Mouse (Mus musculus): ENCODE data around the gene Swi5. TPM values are rescaled to one million over a fixed set of nuclear protein-coding genes. Genes with fewer than 3 reads are reported as not detected.

Swi5 gene
- 429 and 466 TPM in 2 replicates for polyA plus RNA-seq (2015; fragmentation: Nextera tagmentation; extraction: Ambion mirVana)

DNA sequence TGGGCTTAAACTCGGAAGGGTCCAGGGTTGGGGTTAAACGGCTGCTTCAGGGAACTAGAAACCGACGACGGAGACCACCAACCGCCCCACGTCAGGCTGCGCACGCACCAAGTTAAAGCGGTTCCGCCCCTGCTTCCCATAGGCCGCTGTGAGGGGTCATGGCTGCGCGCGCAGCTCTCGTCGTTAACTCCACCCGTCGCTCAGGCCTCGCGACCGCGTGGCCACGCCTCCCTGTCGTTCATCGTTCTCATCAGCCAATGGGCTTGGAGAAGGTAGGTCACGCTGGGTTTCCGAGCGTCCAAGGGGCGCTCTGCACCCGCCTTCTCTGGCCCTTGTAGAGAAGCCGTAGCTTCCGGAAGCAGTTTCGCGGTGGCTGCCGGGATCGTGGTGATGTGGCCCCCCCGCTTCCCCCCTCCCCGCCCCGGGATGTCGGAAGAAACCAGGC is at the start of gene Swi5:
Gene Swi5 (minus strand): TSS at position 153 of the 445 bp plus-strand sequence.
- peak; percentile 100 for DNase-seq (ENCODE audit: low spot score)

GRCm38 (mm10) chr2:32335888-32336287 is 48.0 kb upstream of the Swi5 start:
- no peak for DNase-seq (ENCODE audit: low spot score)

DNA sequence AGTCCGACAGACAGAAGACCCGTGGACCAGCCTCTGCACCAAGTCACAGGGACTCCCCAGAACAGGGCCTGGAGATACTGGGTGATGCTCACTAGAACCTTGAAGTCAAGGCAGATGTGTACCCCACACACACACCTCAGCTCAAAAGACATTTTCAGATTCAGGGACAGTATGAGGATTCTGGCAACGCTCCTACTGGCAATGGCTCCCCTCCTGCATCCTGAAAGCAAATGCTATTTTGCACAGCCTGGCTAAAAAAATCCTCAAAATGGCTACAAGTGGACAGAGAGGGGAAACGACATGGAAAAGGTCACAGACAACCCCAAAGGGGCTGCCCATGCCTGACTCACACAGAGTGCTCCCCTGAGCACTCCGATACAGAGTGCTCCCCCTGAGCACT is 44.3 kb upstream of the Swi5 start:
- no peak for DNase-seq (ENCODE audit: low spot score)

DNA sequence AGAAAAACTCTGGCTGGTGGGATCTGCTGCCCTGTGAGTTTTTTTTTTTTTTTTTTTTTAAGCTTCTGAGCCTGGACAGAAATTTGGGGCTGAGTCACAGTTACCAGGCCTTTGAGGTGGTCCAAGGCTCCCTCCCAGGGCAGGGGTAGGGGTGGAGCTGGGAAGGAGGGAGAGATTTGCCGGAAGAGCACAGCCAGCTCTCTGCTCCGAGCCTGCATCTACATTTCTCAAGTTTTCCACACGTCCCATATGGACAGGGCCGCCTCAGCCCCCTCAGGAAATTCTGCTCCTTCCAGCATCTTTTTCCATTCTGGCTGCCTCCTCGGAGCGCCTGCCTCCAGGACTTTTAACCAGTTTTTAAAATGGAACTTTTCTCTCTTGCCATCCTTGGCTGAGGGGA is 41.7 kb upstream of the Swi5 start:
- DNase-seq (ENCODE audit: low spot score): no peak

DNA sequence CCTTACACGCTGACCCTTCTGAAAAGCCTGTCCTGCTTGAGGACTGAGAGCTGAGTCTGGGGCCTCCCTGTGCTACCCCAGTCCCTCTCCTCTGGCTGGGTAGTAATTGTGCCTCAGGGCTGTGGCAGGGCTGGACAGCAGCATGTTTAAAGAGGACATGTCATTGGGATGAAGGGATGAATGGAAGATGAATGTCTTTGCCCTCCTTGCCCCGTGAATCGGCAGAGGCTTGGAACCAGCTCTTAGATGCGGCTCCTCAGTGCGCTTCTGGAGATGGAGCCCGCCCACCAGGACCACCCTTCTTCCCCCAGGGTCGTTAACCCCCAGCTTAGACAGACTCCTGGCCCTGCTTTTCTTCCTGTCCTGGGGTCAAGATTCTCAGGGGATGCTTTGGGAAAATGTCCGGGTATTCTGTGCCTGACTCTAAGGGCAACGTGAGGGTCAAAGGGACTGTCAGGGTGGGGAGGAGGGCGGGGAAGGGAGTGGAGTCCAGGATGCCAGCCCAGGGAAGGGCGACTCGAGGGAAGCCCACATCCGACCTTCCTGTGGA is 41.1 kb upstream of the Swi5 start:
- no peak for DNase-seq (ENCODE audit: low spot score)

GRCm38 (mm10) chr2:32327200-32327599 is 39.3 kb upstream of the Swi5 start:
- no peak for DNase-seq (ENCODE audit: low spot score)

DNA sequence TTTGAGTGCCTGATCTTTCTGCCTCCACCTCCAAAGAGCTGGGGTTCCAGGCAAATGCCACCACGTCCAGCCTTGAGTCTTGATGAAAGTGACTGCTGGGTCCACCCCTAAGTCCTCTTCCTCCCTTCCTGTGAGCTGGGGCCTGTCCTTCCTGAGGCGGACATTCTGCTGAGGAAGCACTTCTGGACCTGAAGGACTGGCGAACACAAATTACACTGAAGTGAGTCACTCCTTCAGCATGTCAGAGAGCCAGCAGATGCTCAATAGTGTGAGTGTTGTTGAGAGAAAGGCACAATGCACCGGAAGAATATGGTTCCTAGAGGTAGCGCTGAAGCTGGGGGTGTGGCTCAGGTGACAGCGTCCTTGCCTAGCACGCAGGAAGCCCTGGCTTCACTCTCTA is 37.5 kb upstream of the Swi5 start:
- DNase-seq (ENCODE audit: low spot score): no peak

DNA sequence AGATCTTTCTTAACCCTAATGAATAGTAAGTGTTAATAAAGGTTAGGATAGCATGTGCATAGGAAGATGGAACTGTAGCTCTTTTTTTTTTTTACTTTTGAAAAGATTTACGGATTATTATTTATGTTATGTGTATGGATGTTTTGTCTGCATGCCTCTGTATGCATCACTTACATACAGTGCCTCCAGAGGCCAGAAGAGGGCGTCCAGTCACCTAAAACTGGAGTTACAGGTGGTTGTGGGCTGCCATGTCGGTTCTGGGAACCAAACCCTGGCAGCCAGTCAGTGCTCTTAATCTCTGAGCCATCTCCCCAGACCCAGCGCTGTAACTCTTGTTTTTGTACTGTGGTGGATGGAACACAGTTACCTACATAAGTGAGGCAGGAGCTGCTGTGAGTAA is 36.4 kb upstream of the Swi5 start:
- DNase-seq (ENCODE audit: low spot score): no peak

GRCm38 (mm10) chr2:32322754-32323741 is 35.2 kb upstream of the Swi5 start:
- no peak for DNase-seq (ENCODE audit: low spot score)

DNA sequence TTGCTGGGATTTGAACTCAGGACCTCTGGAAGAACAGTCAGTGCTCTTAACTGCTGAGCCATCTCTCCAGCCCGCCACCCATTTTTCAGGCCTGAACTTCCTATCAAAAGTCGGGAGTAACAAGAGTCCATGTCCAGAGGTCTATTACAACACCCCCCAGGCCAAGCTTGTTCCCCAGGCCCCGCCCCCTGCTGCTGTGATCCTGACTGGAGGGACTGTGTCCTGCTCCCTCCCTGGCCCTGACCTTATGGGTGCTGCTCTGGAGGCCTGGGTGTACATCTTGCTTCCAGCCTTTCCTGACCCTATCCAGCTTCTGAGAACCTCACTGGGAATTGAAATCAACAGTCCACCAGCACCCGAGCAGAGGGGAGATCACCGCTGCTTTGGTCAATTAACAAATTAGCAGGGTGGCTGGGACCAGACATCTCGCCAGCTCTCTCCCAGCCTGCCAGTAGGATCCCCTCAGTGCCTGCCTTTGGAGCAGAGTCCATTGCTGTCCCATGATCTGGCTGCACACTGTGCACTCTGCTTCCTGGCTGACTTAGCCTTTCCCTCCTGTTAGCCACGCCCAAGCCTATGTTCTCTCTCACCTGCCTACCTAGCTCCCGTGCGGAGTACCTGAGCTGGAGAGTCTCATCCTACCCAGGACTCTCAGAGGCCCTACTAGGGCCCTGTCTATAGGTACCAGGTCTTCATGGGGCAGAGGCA is 33.9 kb upstream of the Swi5 start:
- DNase-seq (ENCODE audit: low spot score): no peak

DNA sequence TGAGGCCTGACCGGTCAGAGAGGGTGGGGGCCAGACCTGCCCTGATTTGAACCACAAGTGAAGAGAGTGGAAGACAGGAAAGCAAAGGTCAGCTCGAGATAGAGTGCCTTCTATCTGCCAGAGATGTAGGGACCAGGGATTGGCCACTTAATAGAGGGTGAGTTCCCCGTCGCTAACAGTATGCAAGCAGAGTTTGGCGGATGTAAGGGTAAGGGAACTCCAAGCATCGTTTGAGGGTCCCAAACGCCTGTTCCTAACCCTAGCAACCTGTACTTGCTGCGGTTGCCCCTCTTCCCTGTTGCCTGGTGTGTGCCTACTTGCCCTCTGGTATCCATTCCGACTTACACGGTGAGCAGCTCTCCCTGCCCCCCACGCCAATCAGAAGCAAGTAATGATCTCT is 32.8 kb upstream of the Swi5 start:
- no peak for DNase-seq (ENCODE audit: low spot score)

- DNase-seq (ENCODE audit: low spot score): no peak
Observed at GRCm38 (mm10) chr2:32319586-32320580, 32.0 kb upstream of the Swi5 start.

- no peak for DNase-seq (ENCODE audit: low spot score)
Observed at GRCm38 (mm10) chr2:32318709-32319585, 31.1 kb upstream of the Swi5 start.

- no peak for DNase-seq (ENCODE audit: low spot score)
Observed at GRCm38 (mm10) chr2:32317791-32318417, 30.0 kb upstream of the Swi5 start.

- DNase-seq (ENCODE audit: low spot score): no peak
Observed at GRCm38 (mm10) chr2:32316887-32317656, 29.2 kb upstream of the Swi5 start.

- no peak for DNase-seq (ENCODE audit: low spot score)
Observed at GRCm38 (mm10) chr2:32315751-32316150, 27.9 kb upstream of the Swi5 start.

DNA sequence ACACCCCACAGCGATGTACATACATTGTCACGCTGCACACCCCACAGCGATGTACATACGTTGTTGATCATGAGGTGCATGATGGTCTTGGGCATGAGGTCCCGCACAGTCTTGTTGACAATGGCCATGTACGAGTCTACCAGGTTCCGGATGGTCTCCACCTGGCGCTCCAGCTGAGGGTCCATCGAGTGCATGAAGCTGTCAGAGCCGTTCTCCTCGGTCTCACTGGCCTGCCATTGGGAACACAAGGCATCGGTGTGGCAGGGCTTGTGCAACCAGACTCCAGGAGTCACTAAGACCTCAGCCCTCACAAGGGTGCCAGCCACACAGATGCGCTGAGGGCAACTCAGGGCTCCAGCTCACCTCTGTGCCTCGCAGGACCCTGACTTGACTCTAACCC is 27.0 kb upstream of the Swi5 start:
- no peak for DNase-seq (ENCODE audit: low spot score)

- DNase-seq (ENCODE audit: low spot score): peak; percentile 89
Observed at GRCm38 (mm10) chr2:32312318-32312964, 24.6 kb upstream of the Swi5 start.

Measured in thymus, postnatal 0 days (tissue).